Mouse (Mus musculus): ENCODE measurements around the gene Arl5b. TPM values are rescaled to one million over a fixed set of nuclear protein-coding genes. Genes with fewer than 3 reads are reported as not detected.

Gene Arl5b
- 22.5 and 23.9 TPM in 2 replicates for polyA plus RNA-seq (2015; fragmentation: Nextera tagmentation; extraction: Ambion mirVana)

- Histone ChIP-seq H3K27ac (peak within 1 kb of the TSS; percentile 37; the same call in 1 of the 2 replicates), H3K4me2 (replicated peaks) (peak within 1 kb of the TSS; percentile 50), H3K4me3 (replicated peaks) (peak within 1 kb of the TSS; percentile 53), H3K36me3 (no peaks in the 10 kb centered on the region), H3K9me3 (no peaks in the 10 kb centered on the region), H3K4me1 (replicated peaks) (no peaks in the 10 kb centered on the region; the same call in 1 of the 2 replicates), H3K9ac (peak within 1 kb of the TSS; percentile 51), H3K27me3 (replicated peaks) (no peaks in the 10 kb centered on the region)
- peak; percentile 99 for ATAC-seq
- WGBS = 8% methylated on average over 20 of the region's 20 CpGs
Measured at GRCm38 (mm10) chr2:15049117-15049873, at the start of gene Arl5b. Gene Arl5b (plus strand): TSS chr2:15049395.

- Histone ChIP-seq H3K9me3 (no peaks in the 10 kb centered on the region), H3K4me3 (replicated peaks) (no peak overlapping the region), H3K4me1 (replicated peaks) (no peaks in the 10 kb centered on the region), H3K27me3 (replicated peaks) (no peaks in the 10 kb centered on the region), H3K27ac (no peak overlapping the region), H3K36me3 (no peaks in the 10 kb centered on the region), H3K9ac (no peak overlapping the region), H3K4me2 (replicated peaks) (no peak overlapping the region)
- WGBS = 85% methylated on average over 3 of the region's 3 CpGs
- ATAC-seq = no peak
Measured at GRCm38 (mm10) chr2:15007531-15007930, 41.7 kb upstream of the Arl5b start.

GRCm38 (mm10) chr2:15008072-15008471 lies 41.1 kb upstream of the Arl5b start:
- Histone ChIP-seq H3K9me3 (no peaks in the 10 kb centered on the region), H3K27me3 (replicated peaks) (no peaks in the 10 kb centered on the region), H3K4me1 (replicated peaks) (no peaks in the 10 kb centered on the region), H3K27ac (no peak overlapping the region), H3K4me3 (replicated peaks) (no peak overlapping the region), H3K4me2 (replicated peaks) (no peak overlapping the region), H3K36me3 (no peaks in the 10 kb centered on the region), H3K9ac (no peak overlapping the region)
- no peak for ATAC-seq
- 93% methylated on average over 1 of the region's 1 CpGs for WGBS

GRCm38 (mm10) chr2:15026817-15027216 lies 22.4 kb upstream of the Arl5b start:
- Histone ChIP-seq H3K4me1 (replicated peaks) (no peaks in the 10 kb centered on the region), H3K9me3 (no peaks in the 10 kb centered on the region), H3K4me2 (replicated peaks) (no peak overlapping the region), H3K27me3 (replicated peaks) (no peaks in the 10 kb centered on the region), H3K36me3 (no peaks in the 10 kb centered on the region; the same call in 1 of the 2 replicates), H3K9ac (no peak overlapping the region), H3K27ac (no peak overlapping the region), H3K4me3 (replicated peaks) (no peak overlapping the region)
- WGBS = 92% methylated on average over 3 of the region's 3 CpGs
- no peak for ATAC-seq

DNA sequence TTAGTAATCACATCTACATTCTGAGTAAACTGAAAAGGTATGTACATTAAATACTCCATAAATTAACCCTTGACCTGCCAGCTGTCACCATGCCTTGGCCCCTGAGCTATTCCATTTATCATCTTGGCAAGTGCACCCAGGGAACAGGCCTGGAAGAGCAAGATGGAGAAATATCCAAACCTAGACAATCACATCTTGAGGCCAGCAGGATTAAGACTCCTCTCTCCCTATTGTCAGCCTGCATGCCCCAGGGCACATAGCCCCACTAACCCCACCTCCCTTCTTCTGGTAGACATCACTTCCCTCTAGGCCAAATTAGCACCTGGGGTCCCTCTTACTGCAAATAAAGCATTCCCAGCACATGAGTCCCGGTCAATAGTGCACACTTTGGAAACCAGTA lies 21.4 kb upstream of the Arl5b start:
- Histone ChIP-seq H3K36me3 (no peaks in the 10 kb centered on the region; the same call in 1 of the 2 replicates), H3K9ac (no peak overlapping the region), H3K9me3 (no peaks in the 10 kb centered on the region), H3K4me3 (replicated peaks) (no peak overlapping the region), H3K4me1 (replicated peaks) (no peaks in the 10 kb centered on the region), H3K27ac (no peak overlapping the region), H3K27me3 (replicated peaks) (no peaks in the 10 kb centered on the region), H3K4me2 (replicated peaks) (no peak overlapping the region)
- 83% methylated on average over 1 of the region's 1 CpGs for WGBS
- no peak for ATAC-seq

DNA sequence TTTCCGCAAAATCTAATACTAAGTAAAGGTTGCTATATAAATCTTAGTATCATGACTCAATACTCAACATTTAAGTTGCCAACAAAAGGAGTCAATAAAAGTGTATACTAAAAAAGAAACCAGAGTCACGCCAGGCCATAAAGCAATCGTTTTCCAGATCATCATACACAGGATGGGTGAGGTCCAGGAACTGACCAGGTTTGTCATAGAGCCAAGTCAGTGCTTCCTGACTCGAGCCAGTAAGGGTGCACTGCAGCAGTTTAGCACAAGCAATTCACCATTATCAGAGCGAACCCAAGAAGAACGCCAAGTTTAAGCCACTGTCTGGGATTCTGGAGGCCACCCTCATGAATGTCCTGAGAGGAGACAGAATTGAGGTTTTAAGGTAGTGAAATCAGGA lies 10.5 kb upstream of the Arl5b start:
- Histone ChIP-seq H3K9ac (no peak overlapping the region), H3K27ac (no peak overlapping the region), H3K27me3 (replicated peaks) (no peaks in the 10 kb centered on the region), H3K9me3 (no peaks in the 10 kb centered on the region), H3K4me1 (replicated peaks) (no peaks in the 10 kb centered on the region), H3K4me3 (replicated peaks) (no peak overlapping the region), H3K36me3 (no peaks in the 10 kb centered on the region), H3K4me2 (replicated peaks) (no peak overlapping the region)
- 84% methylated on average over 6 of the region's 6 CpGs for WGBS
- ATAC-seq = no peak

GRCm38 (mm10) chr2:15040326-15040725 lies 8.9 kb upstream of the Arl5b start:
- Histone ChIP-seq H3K27ac (no peak overlapping the region), H3K27me3 (replicated peaks) (no peaks in the 10 kb centered on the region), H3K4me2 (replicated peaks) (no peak overlapping the region), H3K9me3 (no peaks in the 10 kb centered on the region), H3K4me1 (replicated peaks) (no peaks in the 10 kb centered on the region), H3K4me3 (replicated peaks) (no peak overlapping the region), H3K36me3 (no peaks in the 10 kb centered on the region), H3K9ac (no peak overlapping the region)
- WGBS = 61% methylated on average over 5 of the region's 5 CpGs
- no peak for ATAC-seq

GRCm38 (mm10) chr2:15054496-15054895 lies 5.3 kb downstream of the Arl5b start:
- H3K36me3 ChIP-seq = no peaks in the 10 kb centered on the region
- peak; percentile 47 for ATAC-seq
- 16% methylated on average over 10 of the region's 10 CpGs for WGBS
- H3K9ac ChIP-seq = peak overlapping the region; percentile 66
- peak overlapping the region; percentile 65 for H3K4me2 ChIP-seq (replicated peaks)
- peak overlapping the region; percentile 90 for H3K27ac ChIP-seq
- no peaks in the 10 kb centered on the region for H3K27me3 ChIP-seq (replicated peaks)
- peak overlapping the region; percentile 80 for H3K4me3 ChIP-seq (replicated peaks)
- no peaks in the 10 kb centered on the region for H3K9me3 ChIP-seq
- H3K4me1 ChIP-seq (replicated peaks) = peaks cover 8% of the 10 kb centered on the region; the same call in 1 of the 2 replicates

- peak within 1 kb of the TSS; percentile 65 for H3K4me2 ChIP-seq (replicated peaks)
- under 1% methylated on average over 75 of the region's 75 CpGs for WGBS
Measured at GRCm38 (mm10) chr2:15054945-15055637, 5.9 kb downstream of the Arl5b start, which contains the start of gene Nsun6. Gene Nsun6 (minus strand): TSS chr2:15055069.

GRCm38 (mm10) chr2:15055741-15056151 lies 6.6 kb downstream of the Arl5b start:
- Histone ChIP-seq H3K36me3 (no peaks in the 10 kb centered on the region), H3K4me2 (replicated peaks) (peak overlapping the region; percentile 52), H3K27ac (peak overlapping the region; percentile 85), H3K9me3 (no peaks in the 10 kb centered on the region), H3K4me1 (replicated peaks) (peaks cover 8% of the 10 kb centered on the region; the same call in 1 of the 2 replicates), H3K4me3 (replicated peaks) (peak overlapping the region; percentile 80), H3K27me3 (replicated peaks) (no peaks in the 10 kb centered on the region), H3K9ac (peak overlapping the region; percentile 79)
- WGBS = under 1% methylated on average over 15 of the region's 15 CpGs
- peak; percentile 11; the same call in 1 of the 2 replicates for ATAC-seq

More at GRCm38 (mm10) chr2:15054945-15055637, 5.9 kb downstream of the Arl5b start, which contains the start of gene Nsun6:
- Histone ChIP-seq H3K27me3 (replicated peaks) (no peaks in the 10 kb centered on the region), H3K4me3 (replicated peaks) (peak within 1 kb of the TSS; percentile 80), H3K36me3 (no peaks in the 10 kb centered on the region), H3K9ac (peak within 1 kb of the TSS; percentile 79), H3K27ac (peak within 1 kb of the TSS; percentile 90), H3K4me1 (replicated peaks) (peaks cover 8% of the 10 kb centered on the region; the same call in 1 of the 2 replicates), H3K9me3 (no peaks in the 10 kb centered on the region)
- peak; percentile 98 for ATAC-seq

DNA sequence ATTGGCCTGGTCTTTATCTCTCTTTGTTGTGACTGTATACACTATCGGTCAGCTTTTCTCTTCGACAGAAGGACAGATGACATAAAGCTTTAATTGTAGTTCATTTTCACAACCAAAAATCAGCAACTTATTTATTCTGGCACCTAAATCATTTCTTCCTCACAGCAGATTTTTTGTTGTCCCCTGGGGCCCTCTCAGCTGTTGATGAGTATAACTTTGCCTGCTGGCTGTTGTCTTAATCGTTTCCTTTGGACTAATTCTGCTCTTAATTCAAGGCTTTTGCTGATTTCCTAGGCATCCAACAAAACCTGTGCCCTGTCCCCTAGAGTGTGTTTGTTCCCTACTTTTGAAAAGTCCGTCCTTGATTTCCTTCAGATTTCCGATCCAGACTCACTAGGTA lies 9.0 kb downstream of the Arl5b start:
- 88% methylated on average over 5 of the region's 5 CpGs for WGBS
- no peak for ATAC-seq
- H3K4me3 ChIP-seq (replicated peaks) = no peak overlapping the region

DNA sequence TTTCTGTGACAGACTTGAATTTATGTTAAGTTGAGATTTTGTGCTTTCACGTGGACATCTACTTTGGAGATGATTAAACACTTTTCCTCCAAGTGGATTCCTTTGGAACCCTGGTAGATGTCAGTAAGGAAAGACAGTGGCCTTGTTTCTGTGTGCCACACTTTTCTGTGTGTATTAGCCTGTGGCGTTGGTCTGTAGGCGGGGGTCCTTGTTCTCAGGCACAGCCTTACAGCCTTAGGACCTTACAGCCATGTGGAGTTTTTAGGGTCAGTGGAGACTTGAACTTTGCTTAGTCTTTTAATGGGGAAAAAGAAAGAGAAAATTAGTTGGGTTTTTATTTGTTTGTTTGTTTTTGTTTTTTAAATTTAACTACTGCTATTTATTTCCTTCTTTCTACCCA lies 11.7 kb downstream of the Arl5b start:
- Histone ChIP-seq H3K4me2 (replicated peaks) (no peak overlapping the region), H3K36me3 (no peaks in the 10 kb centered on the region), H3K9me3 (no peaks in the 10 kb centered on the region), H3K4me1 (replicated peaks) (0 out of 2 replicates have a peak, but pooled peaks cover 5% of the 10 kb centered on the region), H3K27ac (no peak overlapping the region), H3K4me3 (replicated peaks) (no peak overlapping the region), H3K9ac (no peak overlapping the region), H3K27me3 (replicated peaks) (no peaks in the 10 kb centered on the region)
- no peak for ATAC-seq
- 70% methylated on average over 3 of the region's 3 CpGs for WGBS

More for the DNA sequence above, 9.0 kb downstream of the Arl5b start:
- Histone ChIP-seq H3K4me2 (replicated peaks) (no peak overlapping the region), H3K36me3 (no peaks in the 10 kb centered on the region), H3K27ac (no peak overlapping the region), H3K9me3 (no peaks in the 10 kb centered on the region), H3K9ac (no peak overlapping the region), H3K4me1 (replicated peaks) (peaks cover 8% of the 10 kb centered on the region; the same call in 1 of the 2 replicates), H3K27me3 (replicated peaks) (no peaks in the 10 kb centered on the region)

All from intestine, embryonic 15.5 days (tissue).